Mouse (Mus musculus) liver, postnatal 0 days (tissue): Measurements from ENCODE around the gene Smarce1.

Experiments used
- CTCF ChIP-seq: sonication (generic); IDR thresholded peaks from 2 replicates; pipeline ENCODE4 v1.5.1; 2016; ENCODE audit warnings: antibody characterized with exemption, low read depth
- EP300 ChIP-seq: IDR thresholded peaks from 2 replicates; pipeline ENCODE4 v1.6.1; 2016; ENCODE audit warnings: antibody characterized with exemption, low read depth, mild to moderate bottlenecking

GRCm38 (mm10) chr11:99186836-99187235 is 44.0 kb downstream of the Smarce1 start:
- peak; percentile 24; the same call in 1 of the 2 replicates for TF ChIP-seq CTCF
- no peak for TF ChIP-seq EP300
